Mouse (Mus musculus): Measurements from ENCODE around the gene Bcl2l13.

DNA sequence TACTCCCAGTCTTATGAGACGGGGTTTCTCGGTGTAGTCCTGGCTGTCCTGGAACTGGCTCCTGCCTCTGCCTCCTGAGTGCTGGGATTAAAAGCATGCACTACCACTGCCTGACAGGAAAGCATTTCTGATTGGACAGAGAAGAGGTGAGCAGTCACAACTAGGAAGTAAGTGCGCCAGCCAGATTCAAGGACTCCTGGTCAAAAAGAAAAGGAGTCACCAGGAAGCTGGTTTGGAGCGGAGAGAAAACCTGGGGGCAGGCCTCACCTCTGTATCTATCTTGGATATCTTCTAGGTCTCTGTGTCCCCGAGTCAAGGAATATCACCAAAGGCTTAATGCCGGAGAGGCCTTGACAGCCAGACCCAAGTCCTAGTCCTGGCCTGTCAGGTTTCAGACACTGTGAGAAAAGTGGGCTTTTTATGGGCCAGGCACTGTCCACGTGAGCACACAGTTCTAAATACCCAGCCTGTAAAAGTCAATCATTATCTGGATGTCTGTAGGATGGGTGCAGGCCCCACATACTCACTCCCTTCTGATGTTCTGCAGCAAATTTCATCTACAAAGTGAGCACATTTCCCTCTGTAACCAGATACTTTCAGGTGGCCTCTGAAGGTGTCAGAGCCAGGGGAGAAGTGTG lies 104.6 kb downstream of the Bcl2l13 start:
- TF ChIP-seq CTCF (conservative IDR thresholded peaks at IDR 0.05; ENCODE audit: low read length) (no peak), POU5F1 (IDR thresholded peaks at IDR 0.05; ENCODE audit: borderline replicate concordance, low read length) (no peak)

All from E14TG2a.4 (cell line).